Mouse (Mus musculus) C2C12 (cell line): ENCODE results near the gene Glod4. TPM values are rescaled to one million over a fixed set of nuclear protein-coding genes. Genes with fewer than 3 reads are reported as not detected.
"Not testable (repeated sequence)": the region's sequence is repeated elsewhere in the genome, so short reads cannot be mapped to it uniquely, and the experiment has no call there.

Experiments
- H3K27me3 ChIP-seq: one replicate; pipeline ENCODE4 v1.6.1; 2011; ENCODE audit not compliant: control insufficient read depth, insufficient read depth, insufficient read length
- H3K36me3 ChIP-seq: one replicate; pipeline ENCODE4 v1.6.1; 2011; ENCODE audit not compliant: control insufficient read depth, insufficient read depth
- H3K4me3 ChIP-seq: one replicate; pipeline ENCODE4 v1.5.1; 2011; ENCODE audit warnings: mild to moderate bottlenecking, control low read depth; ENCODE audit not compliant: poor library complexity, insufficient read depth, severe bottlenecking
- H3K79me2 ChIP-seq: one replicate; pipeline ENCODE4 v1.6.1; 2011; ENCODE audit not compliant: control insufficient read depth, insufficient read depth
- H3K79me3 ChIP-seq: one replicate; pipeline ENCODE4 v1.6.1; 2011; ENCODE audit warnings: low read depth, control low read depth
- H3ac ChIP-seq: one replicate; pipeline ENCODE3; 2011; ENCODE audit warnings: low read depth; ENCODE audit not compliant: control insufficient read depth, insufficient read length
- CEBPB ChIP-seq: IDR thresholded peaks from one replicate; pipeline ENCODE4 v1.6.1; 2011; ENCODE audit warnings: low read depth, mild to moderate bottlenecking, control low read depth, moderate library complexity
- CTCF ChIP-seq: IDR thresholded peaks from one replicate; pipeline ENCODE4 v1.5.1; 2011; ENCODE audit not compliant: control insufficient read depth, insufficient read depth, insufficient read length
- FOSL1 ChIP-seq: IDR thresholded peaks from one replicate; pipeline ENCODE4 v1.8.0; 2011; ENCODE audit warnings: mild to moderate bottlenecking, low read length; ENCODE audit not compliant: poor library complexity, insufficient read depth, severe bottlenecking
- MAX ChIP-seq: IDR thresholded peaks from one replicate; pipeline ENCODE4 v1.6.1; 2011; ENCODE audit warnings: mild to moderate bottlenecking, control low read depth
- MYOD1 ChIP-seq: IDR thresholded peaks from one replicate; pipeline ENCODE4 v1.6.1; 2011; ENCODE audit warnings: low read depth; ENCODE audit not compliant: control insufficient read depth, insufficient read length
- MYOG ChIP-seq: IDR thresholded peaks from one replicate; pipeline ENCODE4 v1.6.1; 2011; ENCODE audit not compliant: control insufficient read depth, insufficient read length; ENCODE audit errors: extremely low read depth
- USF1 ChIP-seq: IDR thresholded peaks from one replicate; pipeline ENCODE4 v1.6.1; 2011; ENCODE audit warnings: low read depth, mild to moderate bottlenecking, control low read depth, moderate library complexity
- polyA plus RNA-seq: library from polyadenylated mRNA; unstranded; fragments of >200 nt; fragmentation: generic; extraction: Trizol; gene quantifications from one replicate; pipeline ENCODE4 v1.2.1, GENCODE M21; 2012; ENCODE audit warnings: missing spikeins

Gene Glod4
- polyA plus RNA-seq, 1 experiment: 34.2 TPM

DNA sequence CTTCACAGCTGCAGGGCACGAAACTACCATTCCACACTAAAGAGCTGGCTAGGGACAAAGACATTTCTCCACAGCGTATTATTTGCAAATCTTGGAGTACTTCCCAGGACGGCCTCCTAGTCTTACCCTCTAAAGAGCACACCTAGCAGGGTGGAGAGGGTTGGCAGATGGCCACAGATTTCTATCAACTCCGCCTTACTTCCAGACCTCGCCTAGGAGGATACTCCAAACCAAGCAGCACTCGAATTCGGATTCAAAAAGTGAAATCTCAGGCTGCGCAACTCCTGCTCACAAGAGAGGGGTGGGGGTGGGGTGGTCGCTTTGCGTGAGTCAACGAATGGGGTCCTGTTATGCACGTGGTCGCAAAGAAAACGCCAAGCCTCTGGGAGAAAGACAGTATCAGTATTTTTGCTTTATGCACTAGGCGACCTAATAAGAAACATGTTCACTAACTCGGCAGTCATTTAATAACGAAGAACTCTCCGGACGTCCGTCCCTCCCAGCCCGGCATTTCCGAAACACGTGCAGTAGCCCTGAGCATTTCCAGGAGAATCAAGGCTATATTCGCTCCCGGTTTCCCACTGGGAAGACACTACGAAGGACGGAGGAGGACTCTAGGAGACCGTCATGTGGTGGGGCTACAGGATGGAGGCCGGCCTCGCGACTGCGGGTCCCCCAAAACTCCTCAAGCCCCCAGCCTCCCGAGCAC lies 26.7 kb downstream of the Glod4 start:
- Histone ChIP-seq H3ac (peak overlapping the region; percentile 90), H3K27me3 (no peaks in the 10 kb centered on the region), H3K4me3 (peak overlapping the region; percentile 99), H3K79me2 (peaks cover 53% of the 10 kb centered on the region), H3K36me3 (peaks cover 53% of the 10 kb centered on the region), H3K79me3 (peaks cover 20% of the 10 kb centered on the region)
- TF ChIP-seq MYOD1 (no peak), MAX (peak; percentile 58)

DNA sequence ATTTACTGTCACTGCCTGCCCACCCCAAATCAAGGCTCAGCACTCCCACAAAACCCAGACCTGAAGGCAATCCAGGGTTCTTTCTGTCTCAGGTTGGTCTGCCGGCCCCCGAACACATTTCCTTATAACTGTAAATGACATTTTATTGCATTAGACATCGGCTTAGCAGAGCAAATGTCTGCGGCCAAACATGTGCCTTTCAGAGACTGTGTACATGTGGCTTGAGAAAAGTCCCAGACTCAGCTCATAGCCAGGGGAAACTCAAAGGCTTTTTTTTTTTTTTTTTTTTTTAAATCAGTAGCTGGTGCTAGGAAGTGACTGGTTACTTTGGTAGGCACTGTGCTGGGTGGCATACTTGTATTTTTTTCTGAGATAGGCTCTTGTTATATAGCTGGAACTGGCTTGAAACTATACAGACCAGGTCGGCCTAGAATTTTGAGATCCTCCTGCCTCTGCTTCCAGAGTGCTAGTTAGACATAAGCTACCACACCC lies 27.4 kb downstream of the Glod4 start:
- no peaks in the 10 kb centered on the region for H3K27me3 ChIP-seq
- H3K4me3 ChIP-seq: peak overlapping the region; percentile 99
- TF ChIP-seq CEBPB (no peak), FOSL1 (no peak), CTCF (no peak), MAX (no peak), MYOD1 (no peak), USF1 (no peak)
- H3K79me2 ChIP-seq: peaks cover 56% of the 10 kb centered on the region
- peaks cover 51% of the 10 kb centered on the region for H3K36me3 ChIP-seq
- peaks cover 20% of the 10 kb centered on the region for H3K79me3 ChIP-seq
- H3ac ChIP-seq: no peak overlapping the region

DNA sequence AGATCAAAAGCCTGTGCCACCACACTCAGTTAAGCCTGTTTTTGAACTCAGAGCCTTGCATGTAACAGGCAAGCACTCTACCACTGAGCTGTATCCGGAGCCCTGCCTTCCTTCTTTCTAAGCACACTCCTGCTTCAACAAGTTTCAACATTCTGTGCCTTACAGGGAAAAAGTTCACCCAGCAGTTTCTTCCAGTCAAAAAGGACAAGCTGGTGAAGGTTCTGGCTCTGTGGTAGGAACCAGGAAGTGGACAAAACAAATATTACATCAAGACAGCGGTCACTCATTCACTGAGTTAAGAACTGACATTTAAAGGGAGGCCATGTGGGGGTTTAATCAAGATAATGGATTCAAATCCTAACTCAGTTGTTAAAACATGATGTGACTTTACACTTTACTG lies 28.5 kb downstream of the Glod4 start:
- H3K79me3 ChIP-seq: peaks cover 20% of the 10 kb centered on the region
- no peaks in the 10 kb centered on the region for H3K27me3 ChIP-seq
- H3ac ChIP-seq: no peak overlapping the region
- TF ChIP-seq MYOD1 (no peak), USF1 (no peak), CTCF (no peak), CEBPB (no peak), MAX (no peak), MYOG (no peak), FOSL1 (no peak)
- peaks cover 56% of the 10 kb centered on the region for H3K79me2 ChIP-seq
- H3K4me3 ChIP-seq: no peak overlapping the region
- H3K36me3 ChIP-seq: peaks cover 55% of the 10 kb centered on the region

DNA sequence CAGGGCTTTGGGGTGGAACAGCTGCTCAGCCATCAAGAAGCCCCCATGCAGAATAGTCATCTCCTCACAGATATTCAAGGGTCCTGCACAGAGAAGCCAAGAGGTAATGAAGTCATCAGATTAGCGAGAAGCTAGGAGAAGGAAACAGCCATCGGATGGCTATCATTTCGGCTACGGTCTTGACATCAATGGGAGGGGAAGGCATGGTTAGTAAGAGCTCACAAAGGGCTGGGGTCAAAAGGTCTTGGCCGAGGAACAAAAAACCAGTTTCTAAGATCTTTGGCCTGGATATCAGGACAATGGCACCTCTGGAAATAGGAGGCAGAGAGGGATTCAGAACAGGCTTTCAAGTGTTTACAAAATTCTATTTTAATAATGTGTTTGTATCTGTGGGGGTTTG lies 29.7 kb downstream of the Glod4 start:
- TF ChIP-seq USF1 (no peak), CEBPB (no peak), MYOD1 (no peak), MYOG (no peak), CTCF (no peak), MAX (no peak), FOSL1 (no peak)
- H3ac ChIP-seq: no peak overlapping the region
- H3K79me2 ChIP-seq: peaks cover 56% of the 10 kb centered on the region
- H3K4me3 ChIP-seq: no peak overlapping the region
- H3K36me3 ChIP-seq: peaks cover 61% of the 10 kb centered on the region
- peaks cover 20% of the 10 kb centered on the region for H3K79me3 ChIP-seq
- no peaks in the 10 kb centered on the region for H3K27me3 ChIP-seq

DNA sequence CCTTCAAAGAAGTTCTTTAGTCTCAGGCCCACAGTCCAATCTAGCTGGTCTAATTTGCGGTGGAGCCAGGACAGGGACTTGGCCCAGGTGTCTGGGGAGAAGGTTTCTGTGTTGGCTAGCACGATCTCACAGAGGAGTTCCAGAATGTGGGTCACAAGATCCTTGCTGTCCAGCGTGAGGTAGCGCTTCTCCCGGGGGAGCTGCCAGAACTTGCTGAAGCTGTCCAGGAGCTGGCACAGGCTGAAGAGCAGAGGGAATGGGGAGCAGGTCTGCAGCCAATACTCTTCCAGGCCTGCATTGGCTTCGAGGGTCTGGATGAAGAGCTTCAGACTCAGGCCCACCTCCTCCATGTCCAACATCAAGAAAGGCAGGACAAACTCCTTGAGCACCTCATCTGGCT lies 31.9 kb downstream of the Glod4 start:
- Histone ChIP-seq H3K79me2 (peaks cover 48% of the 10 kb centered on the region), H3K36me3 (peaks cover 83% of the 10 kb centered on the region), H3K79me3 (peaks cover 14% of the 10 kb centered on the region)
- not testable (repeated sequence) for H3K4me3 ChIP-seq, H3ac ChIP-seq, H3K27me3 ChIP-seq

DNA sequence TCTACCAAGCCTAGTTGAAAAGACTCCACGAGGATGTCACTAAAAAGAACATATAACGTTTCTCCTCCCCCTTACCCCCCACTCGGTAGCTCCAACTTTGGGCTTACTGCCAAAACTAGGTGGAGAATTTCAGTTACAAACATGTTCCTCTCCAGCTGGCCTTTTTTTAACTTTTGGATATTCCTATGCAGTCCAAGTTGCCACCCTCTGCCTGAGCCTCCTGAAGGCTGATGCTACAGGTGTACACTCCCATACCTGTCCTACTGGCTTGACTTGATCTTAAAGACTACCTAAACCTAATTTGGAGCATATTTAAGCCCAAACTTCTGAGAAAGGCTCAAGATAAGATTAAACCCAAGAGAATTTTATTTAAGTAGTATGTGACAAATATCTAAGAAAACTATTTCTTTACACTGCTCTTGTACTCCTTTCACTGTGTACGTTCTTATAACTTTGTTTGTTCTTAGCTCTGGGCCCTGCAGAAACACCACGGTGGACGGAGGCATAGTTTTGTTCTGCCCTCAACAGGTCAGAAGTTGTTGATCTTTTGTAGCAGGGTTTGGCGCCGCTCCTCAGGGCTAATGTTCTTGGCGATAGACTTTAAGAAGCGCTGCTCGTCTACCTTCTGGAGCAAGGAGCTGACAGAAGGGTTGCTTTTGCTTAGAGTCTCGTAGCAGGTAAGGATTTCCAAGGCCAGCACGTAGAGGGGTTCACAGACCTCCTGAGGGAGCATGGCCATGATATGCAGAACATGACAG lies 33.1 kb downstream of the Glod4 start:
- Histone ChIP-seq H3K79me3 (peaks cover 4% of the 10 kb centered on the region), H3K4me3 (no peak overlapping the region), H3K27me3 (no peaks in the 10 kb centered on the region), H3K36me3 (peaks cover 87% of the 10 kb centered on the region), H3K79me2 (peaks cover 37% of the 10 kb centered on the region), H3ac (no peak overlapping the region)
- no peak for TF ChIP-seq FOSL1
- no peak for TF ChIP-seq MAX
- TF ChIP-seq CTCF: no peak
- no peak for TF ChIP-seq MYOG
- TF ChIP-seq MYOD1: no peak
- TF ChIP-seq CEBPB: no peak
- no peak for TF ChIP-seq USF1
